Mouse (Mus musculus): ENCODE measurements around the gene Fstl4. TPM values are rescaled to one million over a fixed set of nuclear protein-coding genes. Genes with fewer than 3 reads are reported as not detected.

Gene Fstl4
- polyA plus RNA-seq, 1 experiment, result not detected

DNA sequence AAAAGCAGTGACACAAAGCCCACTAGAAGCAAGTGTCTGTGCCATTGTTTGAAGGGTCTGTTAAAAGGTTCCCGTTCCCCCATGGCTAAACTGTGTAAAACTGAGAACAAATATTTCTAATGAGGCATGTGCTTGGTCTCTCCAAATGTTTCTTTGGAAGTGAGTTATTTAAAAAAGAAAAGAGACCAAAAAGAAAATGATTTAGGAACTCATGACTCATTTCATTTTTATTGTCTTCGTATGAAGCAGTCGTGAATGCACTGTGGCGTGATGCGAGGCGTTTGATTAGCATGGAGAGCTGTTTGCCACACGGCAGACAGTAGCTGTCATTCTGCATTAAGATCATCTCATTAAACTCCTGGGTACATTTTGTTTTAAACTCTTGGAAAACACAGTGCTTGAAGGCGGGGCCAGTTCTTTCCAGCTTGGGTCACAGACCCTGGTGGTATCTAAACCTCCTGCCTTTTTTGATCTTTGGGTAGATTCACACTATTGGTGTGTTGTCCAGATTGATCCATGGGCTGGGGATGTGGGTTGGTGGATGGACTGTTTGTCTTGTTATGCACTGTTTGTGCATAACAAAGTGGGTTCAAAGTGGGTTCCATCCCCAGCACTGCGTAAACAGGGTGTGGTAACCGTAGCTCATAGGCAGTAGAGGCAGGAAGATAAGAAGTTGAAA lies 376.4 kb downstream of the Fstl4 start:
- no peak for TF ChIP-seq GATA1 (IDR thresholded peaks at IDR 0.05; ENCODE audit: low read length)

DNA sequence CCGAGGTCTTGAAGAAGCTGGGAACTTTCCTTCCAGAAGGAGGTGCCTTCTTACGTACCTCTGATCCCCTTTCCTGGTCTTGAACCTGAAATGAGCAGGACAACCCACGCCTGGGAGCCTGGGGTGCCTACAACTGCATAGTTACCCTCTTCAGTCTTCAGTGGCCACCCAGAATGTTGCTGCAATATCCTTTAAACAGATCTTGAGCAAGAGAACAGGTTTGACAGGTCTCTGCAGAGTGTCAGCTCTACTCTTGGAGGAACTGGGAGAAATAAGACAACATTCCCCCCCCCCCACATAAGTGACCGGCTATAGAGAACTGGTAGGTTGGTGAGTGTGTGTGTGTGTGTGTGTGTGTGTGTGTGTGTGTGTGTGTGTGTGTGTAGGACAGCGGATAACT lies 379.1 kb downstream of the Fstl4 start:
- no peak for TF ChIP-seq GATA1 (IDR thresholded peaks at IDR 0.05; ENCODE audit: low read length)

DNA sequence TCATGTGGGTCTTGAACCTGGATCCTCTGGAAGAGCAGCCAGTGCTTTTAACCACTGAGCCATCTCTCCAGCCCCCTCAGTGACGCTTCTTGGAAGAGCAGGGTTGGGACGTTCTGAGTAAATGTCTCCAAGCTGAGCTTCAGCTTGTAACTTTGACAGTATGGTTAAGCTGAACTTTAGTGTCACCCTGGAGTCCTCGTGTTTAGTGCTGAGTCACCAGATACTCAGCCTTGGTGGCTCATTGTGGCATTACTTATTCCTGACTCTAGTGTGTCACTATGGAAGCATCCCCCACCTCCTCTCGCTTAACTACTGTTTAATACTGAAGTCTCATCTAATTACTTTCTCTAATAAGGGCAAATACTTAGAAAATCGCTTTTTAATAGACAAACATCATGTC lies 380.1 kb downstream of the Fstl4 start:
- TF ChIP-seq GATA1 (IDR thresholded peaks at IDR 0.05; ENCODE audit: low read length), result no peak

DNA sequence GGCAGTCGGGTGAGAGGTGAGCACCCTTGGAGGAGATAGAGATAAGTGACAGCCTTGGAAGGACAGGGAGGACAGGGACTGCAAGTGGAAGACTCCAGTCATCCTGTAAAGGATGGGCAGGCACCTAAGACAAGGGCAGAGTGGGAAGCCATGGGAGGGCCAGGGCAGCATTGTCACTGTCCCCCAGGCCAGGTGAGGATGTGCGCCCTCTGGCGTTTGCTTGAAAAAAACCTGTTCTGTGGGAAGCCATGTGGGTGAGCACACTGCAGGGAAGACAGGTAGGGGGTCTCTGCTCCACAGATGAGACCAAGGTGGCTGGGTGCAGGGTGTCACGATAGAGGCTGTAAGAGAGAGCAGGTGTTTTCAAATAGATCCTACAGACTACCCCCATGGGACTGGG lies 381.9 kb downstream of the Fstl4 start:
- TF ChIP-seq GATA1 (IDR thresholded peaks at IDR 0.05; ENCODE audit: low read length), result no peak

DNA sequence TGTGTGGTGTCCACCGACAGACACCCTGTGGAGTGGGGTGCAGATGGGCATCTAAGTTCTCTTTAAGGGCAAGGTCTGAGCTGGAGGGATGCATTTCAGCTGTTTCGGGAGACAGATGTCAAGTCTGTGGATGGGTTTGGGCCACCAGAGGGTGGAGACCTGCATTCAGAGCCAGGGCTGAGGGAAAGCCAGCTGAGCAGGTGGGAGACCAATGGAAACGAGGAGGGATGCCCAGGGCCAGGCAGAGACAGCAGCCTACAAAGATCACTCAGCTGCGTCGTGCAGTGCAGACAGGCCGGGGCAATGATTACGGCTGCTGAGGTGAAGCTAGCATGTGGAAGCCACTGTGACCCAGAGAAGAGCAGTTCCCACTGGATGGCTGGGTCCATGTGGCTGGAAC lies 392.0 kb downstream of the Fstl4 start:
- no peak for TF ChIP-seq GATA1 (IDR thresholded peaks at IDR 0.05; ENCODE audit: low read length)

DNA sequence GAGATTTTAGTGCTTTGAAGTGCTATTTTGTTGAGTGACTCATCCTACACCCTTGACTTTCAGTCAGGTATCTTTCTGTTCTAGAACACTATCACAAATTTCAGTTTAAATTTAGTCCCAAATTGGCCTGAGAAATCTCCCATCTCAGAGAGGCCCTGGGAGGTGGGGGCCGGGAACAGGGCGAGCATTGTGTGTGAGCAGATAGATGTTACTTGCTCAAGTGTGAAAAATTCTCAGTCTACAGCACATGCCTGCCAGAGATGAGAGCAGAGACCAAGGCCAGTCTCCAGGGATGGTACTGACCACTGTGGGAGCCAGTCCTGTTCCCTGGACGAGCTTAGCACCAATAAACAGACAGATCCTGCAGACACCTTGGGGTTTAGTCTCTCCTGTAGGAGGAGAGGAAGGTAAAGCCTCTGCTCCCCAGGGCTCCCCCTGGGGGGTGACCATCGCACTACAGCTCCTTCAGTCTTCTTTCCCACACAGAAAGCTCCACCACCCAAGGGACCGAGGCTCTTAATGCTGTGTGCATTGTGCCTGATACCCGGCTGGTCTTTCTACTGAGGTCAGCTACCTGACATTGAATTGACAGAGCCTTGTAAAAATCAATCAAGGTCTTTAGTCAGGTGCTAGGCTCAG lies 393.3 kb downstream of the Fstl4 start:
- TF ChIP-seq GATA1 (IDR thresholded peaks at IDR 0.05; ENCODE audit: low read length), result no peak

DNA sequence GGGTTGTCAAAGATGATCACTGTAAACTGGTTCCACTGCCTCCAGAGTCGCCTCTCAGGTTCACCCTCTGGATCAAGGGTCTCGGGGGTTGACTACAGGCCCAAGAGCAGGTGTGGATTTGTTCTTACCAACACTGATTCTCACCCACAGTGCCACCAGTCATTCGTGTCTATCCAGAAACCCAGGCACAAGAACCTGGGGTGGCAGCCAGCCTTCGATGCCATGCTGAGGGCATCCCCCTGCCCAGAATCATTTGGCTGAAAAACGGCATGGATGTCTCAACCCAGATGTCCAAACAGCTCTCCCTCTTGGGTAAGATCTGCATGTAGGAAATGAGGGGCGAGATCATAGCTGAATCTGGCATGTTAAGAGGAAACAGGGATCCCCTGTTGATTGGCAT lies 398.0 kb downstream of the Fstl4 start:
- no peak for TF ChIP-seq GATA1 (IDR thresholded peaks at IDR 0.05; ENCODE audit: low read length)

DNA sequence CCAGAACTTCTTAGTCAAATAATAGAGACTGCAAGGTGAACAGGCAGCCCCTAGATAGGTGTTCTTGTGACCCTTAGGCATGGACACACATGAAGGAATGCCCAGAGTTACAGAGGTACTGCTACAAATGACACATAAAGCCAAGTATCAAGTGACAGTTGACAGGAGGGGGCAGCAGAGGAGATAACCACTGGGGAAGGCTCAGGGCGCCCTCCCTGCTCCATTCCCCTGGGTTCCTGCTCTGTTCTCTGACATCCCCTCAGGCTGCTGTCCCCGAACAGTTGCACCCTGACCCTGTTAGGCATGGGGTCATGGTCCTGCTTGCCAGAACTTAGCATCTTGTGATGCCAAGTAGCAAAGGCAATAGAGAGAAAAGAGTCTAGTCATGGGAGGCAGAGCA lies 402.0 kb downstream of the Fstl4 start:
- no peak for TF ChIP-seq GATA1 (IDR thresholded peaks at IDR 0.05; ENCODE audit: low read length)

DNA sequence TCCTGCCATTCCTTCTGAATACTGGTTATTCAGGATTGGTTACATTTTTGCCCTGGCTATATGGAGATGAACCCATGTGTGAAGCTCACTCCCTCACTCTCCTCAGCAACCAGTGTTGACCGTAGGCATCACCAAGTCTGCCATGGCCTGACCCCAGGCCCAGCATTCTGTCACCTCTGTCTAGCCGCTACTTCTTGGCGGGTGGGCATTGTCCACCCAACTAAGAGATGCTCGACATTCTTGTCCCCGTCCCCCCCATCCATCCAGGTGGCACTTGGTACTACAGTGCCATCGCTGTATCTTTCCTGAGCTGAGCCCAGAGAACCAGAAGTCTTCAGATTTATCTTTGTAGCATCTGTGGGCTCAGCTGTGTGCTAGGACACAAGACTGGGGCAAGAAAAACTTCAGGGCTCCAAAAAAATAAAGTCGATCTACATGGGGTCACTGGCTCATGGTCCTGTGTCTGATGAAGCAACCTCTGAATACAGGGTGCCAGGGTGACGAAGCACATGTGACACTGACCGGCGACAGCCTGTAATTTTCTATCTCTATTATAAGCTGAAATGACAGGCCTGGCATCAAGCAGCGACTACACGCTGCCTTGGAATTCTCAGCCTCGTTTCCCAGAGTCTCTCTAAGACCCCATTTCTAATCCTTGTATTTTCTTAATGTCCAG lies 417.9 kb downstream of the Fstl4 start:
- no peak for TF ChIP-seq GATA1 (IDR thresholded peaks at IDR 0.05; ENCODE audit: low read length)

DNA sequence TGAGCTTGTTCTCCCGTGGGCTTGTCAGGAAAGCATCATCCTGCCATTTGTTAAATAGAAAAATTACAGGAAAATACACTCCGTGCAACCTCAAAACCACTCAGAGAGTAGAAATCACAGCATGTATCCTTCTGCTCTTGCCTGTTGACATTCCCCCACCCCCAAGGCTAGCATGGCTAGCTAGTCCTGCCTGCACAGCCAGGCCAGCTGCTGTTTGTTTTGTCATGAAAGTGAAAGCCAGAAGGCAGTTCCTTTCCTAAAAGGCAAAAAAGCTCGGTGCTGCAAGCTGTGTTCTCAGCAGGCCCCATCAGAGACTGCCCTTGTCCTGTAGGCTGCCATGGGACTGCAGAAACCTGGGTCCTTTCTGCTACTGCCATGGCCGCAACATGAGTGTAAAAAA lies 418.4 kb downstream of the Fstl4 start:
- TF ChIP-seq GATA1 (IDR thresholded peaks at IDR 0.05; ENCODE audit: low read length), result no peak

DNA sequence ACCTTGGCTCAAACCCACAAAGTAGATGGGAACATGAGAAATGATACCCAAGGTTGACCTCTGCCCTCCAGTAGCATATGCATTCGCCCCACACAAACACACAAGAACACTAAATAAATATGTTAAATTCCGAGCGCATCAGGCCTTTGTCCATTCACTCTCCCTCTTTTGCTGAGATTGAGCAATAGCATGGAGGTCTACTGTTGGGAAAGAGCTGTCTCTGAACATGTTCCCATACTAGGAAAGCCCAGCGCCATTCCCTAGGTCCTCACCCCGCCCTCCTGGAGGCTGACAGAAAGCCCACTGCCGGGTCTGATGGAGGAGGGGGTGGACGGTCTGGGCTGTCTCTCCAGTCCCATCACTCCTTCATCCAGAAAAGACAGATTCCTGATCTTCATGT lies 419.6 kb downstream of the Fstl4 start:
- TF ChIP-seq GATA1 (IDR thresholded peaks at IDR 0.05; ENCODE audit: low read length), result no peak

DNA sequence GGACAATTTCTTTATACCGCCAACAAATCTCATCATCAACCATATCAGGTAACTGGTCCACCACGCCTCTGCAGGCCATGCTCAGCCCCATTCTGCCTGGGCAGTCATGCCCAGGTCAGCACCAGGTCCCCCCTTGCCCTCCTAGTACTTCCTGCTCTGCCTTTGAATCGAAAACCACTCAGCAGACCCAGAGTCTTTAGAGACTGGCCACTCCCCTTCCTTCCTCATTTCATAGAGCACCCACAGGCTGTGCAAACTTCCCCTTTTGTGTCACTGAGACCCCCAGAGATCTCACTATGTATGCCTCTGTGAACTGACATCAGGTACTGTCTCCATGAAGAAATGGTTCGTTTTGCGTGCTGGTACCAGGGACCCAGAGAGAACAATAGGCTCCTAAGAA lies 420.3 kb downstream of the Fstl4 start:
- TF ChIP-seq GATA1 (IDR thresholded peaks at IDR 0.05; ENCODE audit: low read length), result no peak

DNA sequence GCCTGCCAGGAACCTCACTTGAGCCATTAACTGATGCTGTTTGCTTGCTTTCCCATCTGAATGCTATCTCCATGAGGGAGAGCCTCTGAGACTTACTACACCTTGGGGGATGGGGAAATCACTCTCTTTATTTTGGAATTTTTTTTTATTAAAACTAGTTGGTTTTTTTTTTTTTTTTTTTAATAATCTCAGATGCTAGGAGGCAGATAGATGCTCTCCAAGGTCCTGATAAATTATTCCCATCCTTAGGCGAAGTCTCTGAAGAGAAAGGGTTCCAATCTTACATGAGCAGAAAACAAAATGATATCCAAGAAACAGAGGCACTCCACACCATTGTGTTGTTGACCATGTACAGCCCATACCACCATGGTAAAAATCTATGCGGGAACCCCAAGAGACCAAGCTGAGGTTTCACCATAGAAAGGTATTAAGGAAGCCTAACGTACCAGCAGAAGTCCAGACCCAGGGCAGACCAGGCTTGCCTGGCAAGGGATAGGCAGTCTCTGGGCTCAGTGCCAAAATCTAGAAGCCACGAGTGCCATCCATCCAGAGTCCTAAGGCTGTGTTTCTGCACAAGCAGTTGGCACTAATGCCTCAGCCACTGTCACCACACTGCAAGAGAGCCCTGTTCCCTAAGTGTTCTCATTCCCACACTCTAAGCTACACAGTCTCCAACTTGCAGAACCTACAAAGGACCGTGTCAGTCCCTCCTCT lies 423.1 kb downstream of the Fstl4 start:
- TF ChIP-seq GATA1 (IDR thresholded peaks at IDR 0.05; ENCODE audit: low read length), result no peak

DNA sequence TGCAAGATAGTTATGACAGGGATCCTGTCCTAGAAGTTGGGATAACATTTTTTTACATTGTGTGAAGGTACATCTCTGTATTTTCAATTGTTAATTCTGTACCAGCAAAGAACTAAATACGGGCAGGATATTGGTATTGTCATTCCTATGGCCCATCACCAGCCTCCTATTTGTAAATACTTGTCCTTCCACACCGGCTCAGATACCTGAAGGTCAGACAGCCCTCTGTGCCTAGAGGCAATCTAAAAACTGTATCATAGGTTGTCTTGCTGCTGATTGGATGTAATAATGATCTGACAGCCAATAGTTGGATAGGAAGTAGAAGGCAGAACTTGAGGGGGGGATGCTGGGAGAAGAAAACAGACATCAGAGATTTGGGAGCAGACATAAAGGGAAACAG lies 432.7 kb downstream of the Fstl4 start:
- TF ChIP-seq GATA1 (IDR thresholded peaks at IDR 0.05; ENCODE audit: low read length), result no peak

DNA sequence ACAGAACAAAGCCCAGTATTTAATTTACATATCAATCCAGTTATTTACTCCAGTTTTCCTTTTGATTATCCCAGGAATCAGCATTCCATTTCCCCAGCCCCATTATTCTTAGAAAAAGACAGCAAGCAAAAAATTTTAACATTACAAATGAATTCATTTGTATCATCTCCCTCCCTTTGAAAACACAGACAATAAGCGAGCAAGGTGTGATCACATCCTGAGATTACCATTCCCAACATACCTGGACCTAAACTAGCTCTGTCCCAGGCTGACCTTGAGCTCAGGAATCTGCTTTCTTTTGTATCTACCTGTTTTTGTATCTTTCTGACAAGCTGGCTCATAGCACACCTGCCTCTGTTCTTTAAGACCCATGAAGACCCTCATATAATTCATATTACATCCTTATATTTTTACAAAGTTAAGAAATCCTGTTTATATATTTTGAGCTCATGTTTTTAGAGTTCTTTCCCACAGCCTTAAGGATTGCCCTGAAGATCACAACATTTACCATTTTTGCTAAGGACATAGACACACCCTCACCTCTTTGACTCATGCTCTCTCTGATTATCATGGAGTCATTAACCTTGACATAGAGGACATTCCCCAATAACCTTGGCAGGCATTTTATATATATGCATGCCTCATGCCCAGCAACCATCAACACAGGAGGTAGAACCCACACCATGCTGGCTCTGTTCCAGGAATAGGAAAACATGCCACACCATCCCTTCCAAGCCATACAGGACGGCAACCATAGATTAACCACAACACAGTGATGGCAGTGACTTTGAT lies 438.2 kb downstream of the Fstl4 start:
- no peak for TF ChIP-seq GATA1 (IDR thresholded peaks at IDR 0.05; ENCODE audit: low read length)
